Mouse (Mus musculus) lung, embryonic 14.5 days (tissue): Measurements from ENCODE around the gene Il20rb. TPM values are rescaled to one million over a fixed set of nuclear protein-coding genes. Genes with fewer than 3 reads are reported as not detected.

Source experiments
- ATAC-seq: fragments of 200-750 bp; cut with Nextera tagmentation; 2 replicates; pipeline ENCODE4 v1.8.0; 2017; ENCODE audit warnings: mild to moderate bottlenecking, moderate TSS enrichment, moderate library complexity; ENCODE audit not compliant: insufficient read depth
- DNase-seq: peaks from one replicate; pipeline ENCODE4 v3.0.0-alpha.2; 2015
- H3K27ac ChIP-seq: fragments of 300-500 bp; sonication (generic); 2 replicates; pipeline ENCODE4 v1.5.1; 2014; ENCODE audit warnings: low read depth, mild to moderate bottlenecking, moderate library complexity
- H3K27me3 ChIP-seq: fragments of 300-500 bp; sonication (generic); 2 replicates; pipeline ENCODE4 v1.6.1; 2014; ENCODE audit warnings: low read length, control low read depth; ENCODE audit not compliant: insufficient read depth
- H3K36me3 ChIP-seq: fragments of 300-500 bp; sonication (generic); 2 replicates; pipeline ENCODE4 v1.6.1; 2014; ENCODE audit warnings: control low read depth; ENCODE audit not compliant: insufficient read depth
- H3K4me1 ChIP-seq: fragments of 300-500 bp; sonication (generic); 2 replicates; pipeline ENCODE4 v1.6.1; 2014; ENCODE audit warnings: antibody characterized with exemption, control low read depth; ENCODE audit not compliant: insufficient read depth
- H3K4me2 ChIP-seq: fragments of 300-500 bp; sonication (generic); 2 replicates; pipeline ENCODE4 v1.6.1; 2014; ENCODE audit warnings: mild to moderate bottlenecking
- H3K4me3 ChIP-seq: fragments of 300-500 bp; sonication (generic); 2 replicates; pipeline ENCODE4 v1.5.1; 2014; ENCODE audit warnings: low read depth, low read length
- H3K9ac ChIP-seq: fragments of 300-500 bp; sonication (generic); 2 replicates; pipeline ENCODE4 v1.6.1; 2014
- H3K9me3 ChIP-seq: fragments of 300-500 bp; sonication (generic); 2 replicates; pipeline ENCODE4 v1.6.1; 2016; ENCODE audit warnings: low read depth, low read length, control low read depth
- CTCF ChIP-seq: IDR thresholded peaks from 2 replicates; pipeline ENCODE4 v1.5.1; 2016; ENCODE audit warnings: antibody characterized with exemption, low read depth
- WGBS: fragments of 180-500 bp; shearing (Covaris S2); extraction: QIAGEN DNeasy Blood & Tissue Kit; methylation state at CpG from one replicate; pipeline ENCODE4 v1.1.7; 2014; 5-methylcytosine and 5-hydroxymethylcytosine counted together
- polyA plus RNA-seq: library from polyadenylated mRNA; unstranded; fragments of >200 nt; fragmentation: Nextera tagmentation; extraction: Ambion mirVana; gene quantifications from 2 replicates; pipeline ENCODE4 v1.2.1, GENCODE M21; 2014

Gene Il20rb
- polyA plus RNA-seq, 1 experiment from 2014 or later, result 2.2 TPM

DNA sequence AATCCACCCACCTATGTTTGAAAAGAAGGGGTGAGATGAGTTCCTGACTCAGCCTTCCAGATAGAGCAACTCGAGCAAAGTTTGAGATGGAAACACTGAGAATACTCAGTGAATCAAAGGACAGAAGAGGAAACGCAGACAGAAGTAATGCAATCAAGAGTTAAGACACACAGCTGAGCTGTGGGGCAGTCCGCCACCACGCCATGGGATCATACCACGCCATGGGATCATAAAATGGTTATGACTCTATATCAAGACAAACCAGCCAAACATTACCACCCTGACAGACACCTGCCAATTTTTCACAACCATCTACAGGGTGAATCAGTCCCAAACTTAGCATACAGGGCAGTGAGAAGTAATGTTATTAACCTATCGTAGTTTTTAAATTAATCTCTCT is 2.4 kb upstream of the Il20rb start:
- Histone ChIP-seq H3K9ac (no peak overlapping the region), H3K4me3 (no peak overlapping the region), H3K4me2 (no peak overlapping the region), H3K9me3 (no peaks in the 10 kb centered on the region), H3K27ac (no peak overlapping the region), H3K4me1 (no peaks in the 10 kb centered on the region), H3K27me3 (no peaks in the 10 kb centered on the region), H3K36me3 (peaks cover 6% of the 10 kb centered on the region; the same call in 1 of the 2 replicates)
- no peak for TF ChIP-seq CTCF
- 90% methylated on average over 6 of the region's 6 CpGs for WGBS
- DNase-seq (no peak), ATAC-seq (no peak)

DNA sequence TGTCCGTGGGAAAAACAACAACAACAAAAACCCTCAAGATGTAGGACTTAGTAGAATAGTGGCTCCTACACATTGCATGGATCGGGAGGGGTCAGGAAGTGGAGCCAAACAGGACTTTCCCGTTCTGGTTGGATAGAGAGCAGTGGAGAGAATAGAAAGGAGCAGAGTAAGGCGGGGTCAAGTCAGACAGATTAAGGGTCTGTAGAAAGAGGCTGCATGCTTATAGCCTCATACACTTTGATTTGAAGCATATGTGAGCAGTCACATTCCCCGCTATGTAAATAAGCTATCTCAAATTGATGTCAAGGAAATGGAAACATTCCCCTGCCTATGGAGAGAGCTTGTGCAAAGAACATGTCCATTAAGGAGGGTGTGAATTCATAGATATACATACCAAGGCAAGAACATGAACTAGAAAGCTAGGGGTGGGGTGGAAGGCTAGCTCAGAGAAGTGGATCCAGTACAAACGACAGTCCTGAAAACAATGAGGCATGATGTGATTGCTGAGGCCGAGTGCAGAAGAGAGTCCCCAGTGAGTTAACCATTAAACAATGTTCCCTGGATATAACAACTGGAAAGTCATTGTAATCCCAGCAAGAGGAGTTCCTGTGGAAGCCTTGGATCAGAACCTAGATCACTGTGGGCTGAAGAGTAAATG is 1.6 kb upstream of the Il20rb start:
- Histone ChIP-seq H3K27me3 (no peaks in the 10 kb centered on the region), H3K9me3 (no peaks in the 10 kb centered on the region), H3K4me1 (no peaks in the 10 kb centered on the region), H3K4me3 (no peak overlapping the region), H3K9ac (no peak overlapping the region), H3K4me2 (no peak overlapping the region), H3K27ac (no peak overlapping the region), H3K36me3 (peaks cover 6% of the 10 kb centered on the region; the same call in 1 of the 2 replicates)
- no peak for TF ChIP-seq CTCF
- 42% methylated on average over 7 of the region's 7 CpGs for WGBS
- no peak for DNase-seq
- ATAC-seq, result peak; percentile 49; the same call in 1 of the 2 replicates

DNA sequence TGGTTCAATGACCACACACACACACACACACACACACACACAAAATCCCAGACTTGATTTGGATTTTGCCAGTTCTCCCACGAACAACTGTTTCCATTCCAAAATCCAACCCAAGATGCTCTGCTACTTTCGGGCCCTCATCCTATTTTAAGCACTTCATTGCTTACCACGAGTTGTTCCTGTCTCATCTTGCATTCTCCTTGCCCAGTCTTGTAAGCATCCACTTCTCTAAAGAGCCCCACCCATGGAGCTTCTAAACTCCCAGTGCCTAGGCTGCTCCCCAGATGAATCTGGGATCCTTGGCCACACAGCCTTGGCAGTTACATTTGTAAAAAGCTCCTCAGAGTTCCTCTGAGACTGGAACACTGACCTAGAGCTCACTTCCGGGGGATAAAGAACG is 3.3 kb downstream of the Il20rb start:
- DNase-seq, result no peak
- Histone ChIP-seq H3K4me2 (no peak overlapping the region), H3K9ac (no peak overlapping the region), H3K36me3 (no peaks in the 10 kb centered on the region), H3K27ac (no peak overlapping the region), H3K4me1 (no peaks in the 10 kb centered on the region), H3K9me3 (no peaks in the 10 kb centered on the region), H3K4me3 (no peak overlapping the region), H3K27me3 (no peaks in the 10 kb centered on the region)
- ATAC-seq, result no peak
- WGBS, result 81% methylated on average over 5 of the region's 5 CpGs
- no peak for TF ChIP-seq CTCF

DNA sequence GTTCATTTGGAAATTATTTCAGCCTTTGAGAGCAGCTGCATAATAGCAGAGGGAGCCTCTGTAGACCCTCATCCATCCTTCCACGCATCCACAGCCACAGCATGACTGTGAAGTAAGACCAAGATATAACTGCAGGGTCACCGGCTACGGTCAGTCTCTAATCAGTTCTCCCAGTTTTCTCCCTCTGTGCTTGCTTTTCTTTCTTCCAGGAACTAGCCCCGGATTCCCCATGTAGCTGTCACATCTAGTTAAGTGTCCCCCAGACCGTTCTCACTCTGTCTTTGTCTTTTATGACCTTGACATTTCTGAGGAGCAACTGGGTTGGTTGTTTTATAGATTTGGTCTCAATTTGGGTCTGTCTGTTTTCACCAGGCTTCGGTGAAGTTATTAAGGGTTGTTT is 5.0 kb downstream of the Il20rb start:
- H3K36me3 ChIP-seq, result no peaks in the 10 kb centered on the region
- no peak overlapping the region for H3K27ac ChIP-seq
- WGBS, result 60% methylated on average over 6 of the region's 6 CpGs
- no peak overlapping the region for H3K9ac ChIP-seq
- H3K9me3 ChIP-seq, result peaks cover 7% of the 10 kb centered on the region; the same call in 1 of the 2 replicates
- no peak overlapping the region for H3K4me2 ChIP-seq
- H3K4me1 ChIP-seq, result no peaks in the 10 kb centered on the region
- DNase-seq (no peak), ATAC-seq (no peak)
- no peak for TF ChIP-seq CTCF
- no peaks in the 10 kb centered on the region for H3K27me3 ChIP-seq
- H3K4me3 ChIP-seq, result no peak overlapping the region

DNA sequence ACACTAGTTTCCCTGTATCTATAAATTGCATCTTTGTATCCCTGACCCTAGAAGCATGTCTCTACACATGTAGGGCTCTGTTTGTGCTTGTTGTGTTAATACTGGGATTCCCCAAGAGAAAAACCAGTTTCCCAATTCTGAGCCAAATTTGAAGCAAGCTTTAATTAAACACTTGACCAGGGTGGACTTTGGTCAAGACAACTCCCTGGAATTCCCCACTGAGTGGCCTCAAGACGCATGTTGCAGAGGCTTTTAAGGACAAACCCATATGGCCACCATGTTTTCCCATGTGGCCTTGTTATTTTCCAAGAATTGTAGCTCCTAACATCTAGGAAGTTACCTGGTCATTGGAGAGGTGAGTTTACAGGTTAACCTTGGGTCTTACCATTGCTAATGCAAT is 12.5 kb downstream of the Il20rb start:
- Histone ChIP-seq H3K4me3 (no peak overlapping the region), H3K4me2 (no peak overlapping the region), H3K36me3 (no peaks in the 10 kb centered on the region), H3K27ac (no peak overlapping the region), H3K27me3 (no peaks in the 10 kb centered on the region), H3K4me1 (no peaks in the 10 kb centered on the region), H3K9ac (no peak overlapping the region), H3K9me3 (peaks cover 7% of the 10 kb centered on the region; the same call in 1 of the 2 replicates)
- 83% methylated on average over 1 of the region's 1 CpGs for WGBS
- ATAC-seq (no peak), DNase-seq (no peak)
- TF ChIP-seq CTCF, result no peak

DNA sequence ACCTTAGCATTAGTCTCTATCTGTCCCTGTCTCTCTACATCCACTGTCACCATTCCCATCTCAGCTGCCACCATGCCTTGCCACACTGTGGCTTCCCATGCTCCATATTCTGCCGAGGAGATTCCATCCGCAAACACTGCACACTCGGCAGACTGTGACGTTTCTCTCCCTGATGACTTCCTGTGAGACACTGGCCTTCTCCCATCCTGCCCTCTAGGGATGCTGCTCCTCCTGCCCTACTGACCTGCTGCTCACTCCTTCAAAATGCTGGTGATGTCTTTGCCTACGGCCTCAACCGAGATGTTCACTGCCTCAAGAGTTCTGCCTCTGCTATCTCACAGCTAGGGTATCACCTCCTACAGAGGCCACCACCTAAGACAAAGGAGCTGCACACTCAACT is 13.2 kb downstream of the Il20rb start:
- H3K27me3 ChIP-seq, result no peaks in the 10 kb centered on the region
- H3K36me3 ChIP-seq, result no peaks in the 10 kb centered on the region
- TF ChIP-seq CTCF, result no peak
- ATAC-seq (no peak), DNase-seq (no peak)
- H3K4me3 ChIP-seq, result no peak overlapping the region
- H3K27ac ChIP-seq, result no peak overlapping the region
- no peaks in the 10 kb centered on the region for H3K4me1 ChIP-seq
- H3K4me2 ChIP-seq, result no peak overlapping the region
- H3K9me3 ChIP-seq, result peaks cover 7% of the 10 kb centered on the region; the same call in 1 of the 2 replicates
- no peak overlapping the region for H3K9ac ChIP-seq
- 78% methylated on average over 6 of the region's 6 CpGs for WGBS

DNA sequence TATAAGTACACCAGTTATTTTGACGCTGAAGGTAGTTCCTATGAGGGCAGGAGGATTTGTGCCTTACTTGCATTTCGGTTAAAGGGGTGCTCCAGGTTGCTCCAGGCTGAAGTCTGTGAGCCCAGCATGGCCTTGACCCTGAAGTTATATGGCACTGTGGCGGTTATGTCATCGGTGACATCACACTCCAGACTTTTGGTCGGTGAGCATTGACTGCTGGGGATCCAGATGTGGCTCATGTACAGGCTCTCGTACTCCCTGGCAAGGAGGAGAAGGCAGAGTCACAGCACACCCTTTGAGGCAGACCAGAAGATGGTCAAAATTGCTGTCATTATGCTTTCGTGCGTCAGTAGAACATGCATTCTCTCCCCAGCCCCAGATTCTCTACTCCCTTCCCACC is 13.7 kb downstream of the Il20rb start:
- 89% methylated on average over 8 of the region's 8 CpGs for WGBS
- no peak for ATAC-seq
- no peaks in the 10 kb centered on the region for H3K27me3 ChIP-seq
- H3K4me1 ChIP-seq, result no peaks in the 10 kb centered on the region
- no peak overlapping the region for H3K4me2 ChIP-seq
- H3K9me3 ChIP-seq, result peaks cover 7% of the 10 kb centered on the region; the same call in 1 of the 2 replicates
- TF ChIP-seq CTCF, result no peak
- H3K27ac ChIP-seq, result no peak overlapping the region
- H3K9ac ChIP-seq, result no peak overlapping the region
- no peak overlapping the region for H3K4me3 ChIP-seq
- no peaks in the 10 kb centered on the region for H3K36me3 ChIP-seq
- no peak for DNase-seq
